Mouse (Mus musculus): ENCODE results near the gene Vsig1. TPM values are rescaled to one million over a fixed set of nuclear protein-coding genes. Genes with fewer than 3 reads are reported as not detected.

Gene Vsig1
- total RNA-seq, 1 experiment from 2014 or later = not detected

Other genes with a start within 250 kb of the Vsig1 start
- 20.7 and 29.2 TPM in 2 replicates for gene Mid2, start 243.0 kb upstream of the Vsig1 start, total RNA-seq (2021)
- not detected in 2 replicates for gene Tex13b, start 94.2 kb upstream of the Vsig1 start, total RNA-seq (2021)
- gene Psmd10, start 49.1 kb downstream of the Vsig1 start, total RNA-seq (2021) = 22.5 and 25.3 TPM in 2 replicates
- 13.1 and 15.0 TPM in 2 replicates for gene Atg4a, start 49.3 kb downstream of the Vsig1 start, total RNA-seq (2021)